Mouse (Mus musculus): Measurements from ENCODE around the gene Tex50.

GRCm38 (mm10) chr1:161159214-161159613 is at the start of gene Tex50:
- TF ChIP-seq CTCF (IDR thresholded peaks at IDR 0.05; ENCODE audit: control insufficient read depth, insufficient read depth, low read length): no peak
- TF ChIP-seq POLR2A (IDR thresholded peaks at IDR 0.05; ENCODE audit: borderline replicate concordance, control insufficient read depth, low read depth, low read length): no peak

Measured in bone marrow, adult 2 months (tissue).